Mouse (Mus musculus) T-cell, adult 2 months (primary cell): ENCODE results near the gene Pde4c.

ENCODE experiments used
- DNase-seq: peaks from one replicate; pipeline ENCODE4 v3.0.0; 2022; ENCODE audit warnings: low spot score

Pde4c gene

GRCm38 (mm10) chr8:70766571-70767440 lies 43.3 kb downstream of the Pde4c start:
- no peak for DNase-seq

GRCm38 (mm10) chr8:70767503-70767902 lies 44.0 kb downstream of the Pde4c start:
- DNase-seq = no peak

- DNase-seq = no peak
Observed at GRCm38 (mm10) chr8:70768231-70768776, 44.8 kb downstream of the Pde4c start.

- DNase-seq = no peak
Observed at GRCm38 (mm10) chr8:70768956-70769355, 45.4 kb downstream of the Pde4c start.

GRCm38 (mm10) chr8:70769359-70769758 lies 45.8 kb downstream of the Pde4c start:
- peak; percentile 95 for DNase-seq

- no peak for DNase-seq
Observed at GRCm38 (mm10) chr8:70769858-70770257, 46.3 kb downstream of the Pde4c start.

GRCm38 (mm10) chr8:70770748-70771147 lies 47.2 kb downstream of the Pde4c start:
- no peak for DNase-seq

- no peak for DNase-seq
Observed at GRCm38 (mm10) chr8:70771217-70771616, 47.7 kb downstream of the Pde4c start.

GRCm38 (mm10) chr8:70772075-70772474 lies 48.6 kb downstream of the Pde4c start:
- DNase-seq = no peak

GRCm38 (mm10) chr8:70772890-70773289 lies 49.4 kb downstream of the Pde4c start:
- DNase-seq = no peak

GRCm38 (mm10) chr8:70773410-70773809 lies 49.9 kb downstream of the Pde4c start:
- no peak for DNase-seq

- DNase-seq = no peak
Observed at GRCm38 (mm10) chr8:70773833-70774232, 50.3 kb downstream of the Pde4c start.

GRCm38 (mm10) chr8:70774740-70775139 lies 51.2 kb downstream of the Pde4c start:
- DNase-seq = no peak

GRCm38 (mm10) chr8:70775227-70775626 lies 51.7 kb downstream of the Pde4c start:
- no peak for DNase-seq

- no peak for DNase-seq
Observed at GRCm38 (mm10) chr8:70775851-70776495, 52.5 kb downstream of the Pde4c start.

GRCm38 (mm10) chr8:70776496-70777444 lies 53.2 kb downstream of the Pde4c start, which contains the start of gene Pik3r2:
TSS of gene Pik3r2 (minus strand) at chr8:70776713.
- DNase-seq = peak; percentile 97

GRCm38 (mm10) chr8:70780093-70780492 lies 56.6 kb downstream of the Pde4c start:
- no peak for DNase-seq

- DNase-seq = no peak
Observed at GRCm38 (mm10) chr8:70786291-70787050, 63.0 kb downstream of the Pde4c start.

- no peak for DNase-seq
Observed at GRCm38 (mm10) chr8:70787051-70787445, 63.5 kb downstream of the Pde4c start.

- no peak for DNase-seq
Observed at GRCm38 (mm10) chr8:70787941-70788667, 64.6 kb downstream of the Pde4c start.
